12 mouse cellular contexts compared by ENCODE assay signal in genomic region chr6:93140331-93140731, GRCm38 (mm10).
DNase-seq lines count a peak whose midpoint lies in the region; ATAC-seq and TF ChIP-seq lines count a peak whose summit lies in the region.
"Had no signal": no experiment of that assay in that cellular context is flagged by ENCODE, and none has a peak within 500 bp of the region (broad histone marks: within the 10 kb centered on the region; RNA-seq: fewer than 3 reads in every experiment).

No protein-coding gene starts in this region.

- H3K9ac ChIP-seq in forebrain, postnatal 0 days: no peak overlapping the region
- H3K9ac ChIP-seq in midbrain, embryonic 13.5 days (replicated peaks): no peak overlapping the region
- H3K9ac ChIP-seq: stomach, embryonic 15.5 days had no signal

- no peaks in the 10 kb centered on the region for H3K27me3 ChIP-seq in forebrain, postnatal 0 days (ENCODE audit: insufficient read depth, low read length)
- H3K27me3 ChIP-seq in forebrain, embryonic 10.5 days (ENCODE audit: poor library complexity, severe bottlenecking): no peaks in the 10 kb centered on the region
- H3K27me3 ChIP-seq in midbrain, embryonic 13.5 days: no peaks in the 10 kb centered on the region
- no peaks in the 10 kb centered on the region for H3K27me3 ChIP-seq in midbrain, embryonic 10.5 days (ENCODE audit: low read depth, poor library complexity, severe bottlenecking)
- H3K27me3 ChIP-seq: stomach, embryonic 15.5 days had no signal

- no peaks in the 10 kb centered on the region for H3K9me3 ChIP-seq in forebrain, postnatal 0 days (ENCODE audit: low read length)
- H3K9me3 ChIP-seq in forebrain, embryonic 10.5 days: no peaks in the 10 kb centered on the region
- no peaks in the 10 kb centered on the region for H3K9me3 ChIP-seq in midbrain, embryonic 13.5 days
- H3K9me3 ChIP-seq in midbrain, embryonic 10.5 days (replicated peaks): no peaks in the 10 kb centered on the region
- H3K9me3 ChIP-seq: stomach, embryonic 15.5 days had no signal

- H3K4me2 ChIP-seq in forebrain, postnatal 0 days (ENCODE audit: low read depth): no peak overlapping the region
- no peak overlapping the region for H3K4me2 ChIP-seq in midbrain, embryonic 13.5 days (replicated peaks)
- H3K4me2 ChIP-seq: stomach, embryonic 15.5 days had no signal

- no peak overlapping the region for H3K27ac ChIP-seq in forebrain, postnatal 0 days (ENCODE audit: low read depth, low read length)
- no peak overlapping the region for H3K27ac ChIP-seq in forebrain, embryonic 10.5 days
- no peak overlapping the region for H3K27ac ChIP-seq in midbrain, embryonic 13.5 days
- no peak overlapping the region for H3K27ac ChIP-seq in midbrain, embryonic 10.5 days (replicated peaks)
- H3K27ac ChIP-seq: stomach, embryonic 15.5 days had no signal

- no peaks in the 10 kb centered on the region for H3K4me1 ChIP-seq in forebrain, postnatal 0 days (ENCODE audit: insufficient read depth)
- H3K4me1 ChIP-seq in forebrain, embryonic 10.5 days: peaks cover 14% of the 10 kb centered on the region
- H3K4me1 ChIP-seq in midbrain, embryonic 13.5 days (replicated peaks): no peaks in the 10 kb centered on the region
- peaks cover 4% of the 10 kb centered on the region; the same call in 1 of the 2 replicates for H3K4me1 ChIP-seq in midbrain, embryonic 10.5 days
- H3K4me1 ChIP-seq: stomach, embryonic 15.5 days had no signal

- peak; percentile 39 for DNase-seq in forebrain, postnatal 0 days
- no peak for DNase-seq in forebrain, embryonic 10.5 days (ENCODE audit: extremely low spot score, low spot score)
- no peak for DNase-seq in midbrain, embryonic 10.5 days (ENCODE audit: low spot score)
- DNase-seq in layer of hippocampus, postnatal 36 days: peak; percentile 3 to 12
- DNase-seq in right cerebral cortex, postnatal 14 days: peak; percentile 19
- DNase-seq in ovary, postnatal 14 days (ENCODE audit: low spot score): no peak
- no peak for DNase-seq in urinary bladder, adult 2 months (ENCODE audit: low spot score)
- DNase-seq: adrenal gland, postnatal 36 days had no signal

- no peak for TF ChIP-seq CTCF in forebrain, postnatal 0 days (IDR thresholded peaks at IDR 0.05; ENCODE audit: low read depth)

- WGBS in forebrain, postnatal 0 days: 29% methylated on average over 4 of the region's 4 CpGs
- 40% methylated on average over 4 of the region's 4 CpGs for WGBS in forebrain, embryonic 10.5 days
- WGBS in midbrain, embryonic 13.5 days: 51% methylated on average over 4 of the region's 4 CpGs
- WGBS in midbrain, embryonic 10.5 days: 63% methylated on average over 4 of the region's 4 CpGs

- ATAC-seq in forebrain, postnatal 0 days: peak; percentile 84
- ATAC-seq in midbrain, embryonic 13.5 days: peak; percentile 27; the same call in 1 of the 2 replicates
- ATAC-seq: intestine, embryonic 16.5 days had no signal

- no peak overlapping the region for H3K4me3 ChIP-seq in forebrain, postnatal 0 days (ENCODE audit: low read depth, low read length)
- no peak overlapping the region for H3K4me3 ChIP-seq in forebrain, embryonic 10.5 days
- no peak overlapping the region for H3K4me3 ChIP-seq in midbrain, embryonic 13.5 days (replicated peaks)
- no peak overlapping the region for H3K4me3 ChIP-seq in midbrain, embryonic 10.5 days
- H3K4me3 ChIP-seq: erythroblast, embryonic 14.5 days; stomach, embryonic 15.5 days had no signal

- H3K36me3 ChIP-seq in forebrain, postnatal 0 days (ENCODE audit: insufficient read depth): no peaks in the 10 kb centered on the region
- no peaks in the 10 kb centered on the region for H3K36me3 ChIP-seq in forebrain, embryonic 10.5 days (replicated peaks)
- no peaks in the 10 kb centered on the region for H3K36me3 ChIP-seq in midbrain, embryonic 13.5 days
- H3K36me3 ChIP-seq in midbrain, embryonic 10.5 days: no peaks in the 10 kb centered on the region
- H3K36me3 ChIP-seq: stomach, embryonic 15.5 days had no signal

Comparison
In these comparisons a context has a peak if more than half of its experiments do, and no peak if none do; other contexts are left out.
1. DNase-seq: peak in forebrain, postnatal 0 days (single experiment), layer of hippocampus, postnatal 36 days (2 of 2) and right cerebral cortex, postnatal 14 days (single experiment); none in forebrain, embryonic 10.5 days (single experiment), midbrain, embryonic 10.5 days (single experiment), ovary, postnatal 14 days (single experiment) and urinary bladder, adult 2 months (single experiment).